Mouse (Mus musculus): Measurements from ENCODE around the gene Sgf29. TPM values are rescaled to one million over a fixed set of nuclear protein-coding genes. Genes with fewer than 3 reads are reported as not detected.

Gene Sgf29
- 32.5 and 37.4 TPM in 2 replicates for polyA plus RNA-seq (2015; fragmentation: Nextera tagmentation; extraction: Ambion mirVana)

GRCm38 (mm10) chr7:126649231-126650051 lies at the start of gene Sgf29:
TSS of gene Sgf29 (plus strand) at chr7:126649309.

GRCm38 (mm10) chr7:126630824-126631518 lies 18.1 kb upstream of the Sgf29 start, which contains the start of gene Nupr1:
TSS of gene Nupr1 (minus strand) at chr7:126630861.

GRCm38 (mm10) chr7:126676207-126676606 lies 27.1 kb downstream of the Sgf29 start, which contains the start of gene Sult1a1:
TSS of gene Sult1a1 (minus strand) at chr7:126676432.

GRCm38 (mm10) chr7:126695210-126695611 lies 46.1 kb downstream of the Sgf29 start, which contains the start of gene Bola2:
TSS of gene Bola2 (plus strand) at chr7:126695401.

GRCm38 (mm10) chr7:126695631-126696207 lies 46.6 kb downstream of the Sgf29 start, which contains the start of gene Slx1b:
TSS of gene Slx1b (minus strand) at chr7:126695784.

GRCm38 (mm10) chr7:126707442-126708174 lies 58.5 kb downstream of the Sgf29 start, which contains the start of gene Coro1a:
TSS of gene Coro1a (minus strand) at chr7:126707787.

Other genes starting within 250 kb of the Sgf29 start
- gene Cd19, start 234.4 kb upstream of the Sgf29 start, polyA plus RNA-seq (2015; fragmentation: Nextera tagmentation; extraction: Ambion mirVana): 13.1 and 17.5 TPM in 2 replicates
- 9.6 and 14.7 TPM in 2 replicates for gene Rabep2, start 220.6 kb upstream of the Sgf29 start, polyA plus RNA-seq (2015; fragmentation: Nextera tagmentation; extraction: Ambion mirVana)
- 0.54 and 0.86 TPM in 2 replicates for gene Atp2a1, start 186.2 kb upstream of the Sgf29 start, polyA plus RNA-seq (2015; fragmentation: Nextera tagmentation; extraction: Ambion mirVana)
- gene Sh2b1, start 173.9 kb upstream of the Sgf29 start, polyA plus RNA-seq (2015; fragmentation: Nextera tagmentation; extraction: Ambion mirVana): 14.4 and 17.8 TPM in 2 replicates
- gene Tufm, start 161.9 kb upstream of the Sgf29 start, polyA plus RNA-seq (2015; fragmentation: Nextera tagmentation; extraction: Ambion mirVana): 56.1 and 56.4 TPM in 2 replicates
- gene Atxn2l, start 145.9 kb upstream of the Sgf29 start, polyA plus RNA-seq (2015; fragmentation: Nextera tagmentation; extraction: Ambion mirVana): 25.9 and 26.0 TPM in 2 replicates
- 127 and 128 TPM in 2 replicates for gene Eif3c, start 82.9 kb upstream of the Sgf29 start, polyA plus RNA-seq (2015; fragmentation: Nextera tagmentation; extraction: Ambion mirVana)
- gene Apobr, start 64.4 kb upstream of the Sgf29 start, polyA plus RNA-seq (2015; fragmentation: Nextera tagmentation; extraction: Ambion mirVana): 8.2 and 8.4 TPM in 2 replicates
- gene Cln3, start 63.5 kb upstream of the Sgf29 start, polyA plus RNA-seq (2015; fragmentation: Nextera tagmentation; extraction: Ambion mirVana): 23.1 and 32.8 TPM in 2 replicates
- gene Il27, start 54.4 kb upstream of the Sgf29 start, polyA plus RNA-seq (2015; fragmentation: Nextera tagmentation; extraction: Ambion mirVana): 0.52 and 0.55 TPM in 2 replicates
- 14.0 and 15.6 TPM in 2 replicates for gene Nupr1, start 18.4 kb upstream of the Sgf29 start, polyA plus RNA-seq (2015; fragmentation: Nextera tagmentation; extraction: Ambion mirVana)
- gene Sult1a1, start 27.1 kb downstream of the Sgf29 start, polyA plus RNA-seq (2015; fragmentation: Nextera tagmentation; extraction: Ambion mirVana): 10.9 and 15.1 TPM in 2 replicates
- 142 and 152 TPM in 2 replicates for gene Bola2, start 46.1 kb downstream of the Sgf29 start, polyA plus RNA-seq (2015; fragmentation: Nextera tagmentation; extraction: Ambion mirVana)
- gene Slx1b, start 46.5 kb downstream of the Sgf29 start, polyA plus RNA-seq (2015; fragmentation: Nextera tagmentation; extraction: Ambion mirVana): 3.1 and 4.5 TPM in 2 replicates
- 226 and 316 TPM in 2 replicates for gene Coro1a, start 58.5 kb downstream of the Sgf29 start, polyA plus RNA-seq (2015; fragmentation: Nextera tagmentation; extraction: Ambion mirVana)
- gene Mapk3, start 110.3 kb downstream of the Sgf29 start, polyA plus RNA-seq (2015; fragmentation: Nextera tagmentation; extraction: Ambion mirVana): 46.8 and 62.2 TPM in 2 replicates
- 4.7 and 6.9 TPM in 2 replicates for gene Gdpd3, start 117.0 kb downstream of the Sgf29 start, polyA plus RNA-seq (2015; fragmentation: Nextera tagmentation; extraction: Ambion mirVana)
- gene Ypel3, start 127.6 kb downstream of the Sgf29 start, polyA plus RNA-seq (2015; fragmentation: Nextera tagmentation; extraction: Ambion mirVana): 155 and 172 TPM in 2 replicates
- gene Tbx6, start 132.2 kb downstream of the Sgf29 start, polyA plus RNA-seq (2015; fragmentation: Nextera tagmentation; extraction: Ambion mirVana): 0.81 and 1.0 TPM in 2 replicates
- gene Ppp4c, start 143.2 kb downstream of the Sgf29 start, polyA plus RNA-seq (2015; fragmentation: Nextera tagmentation; extraction: Ambion mirVana): 134 and 141 TPM in 2 replicates
- gene Fam57b, start 148.4 kb downstream of the Sgf29 start, polyA plus RNA-seq (2015; fragmentation: Nextera tagmentation; extraction: Ambion mirVana): 0.16 TPM in 1 of 2 replicates, not detected in the other
- not detected in 2 replicates for gene 4930451I11Rik, start 182.3 kb downstream of the Sgf29 start, polyA plus RNA-seq (2015; fragmentation: Nextera tagmentation; extraction: Ambion mirVana)
- gene Doc2a, start 198.1 kb downstream of the Sgf29 start, polyA plus RNA-seq (2015; fragmentation: Nextera tagmentation; extraction: Ambion mirVana): not detected in 2 replicates
- 22.2 and 23.3 TPM in 2 replicates for gene Hirip3, start 212.7 kb downstream of the Sgf29 start, polyA plus RNA-seq (2015; fragmentation: Nextera tagmentation; extraction: Ambion mirVana)
- gene Ino80e, start 213.1 kb downstream of the Sgf29 start, polyA plus RNA-seq (2015; fragmentation: Nextera tagmentation; extraction: Ambion mirVana): 54.5 and 56.4 TPM in 2 replicates
- 16.8 and 21.7 TPM in 2 replicates for gene Taok2, start 235.4 kb downstream of the Sgf29 start, polyA plus RNA-seq (2015; fragmentation: Nextera tagmentation; extraction: Ambion mirVana)